Mouse (Mus musculus): ENCODE measurements around the gene Gtpbp1. TPM values are rescaled to one million over a fixed set of nuclear protein-coding genes. Genes with fewer than 3 reads are reported as not detected.

Gene Gtpbp1
- polyA plus RNA-seq, 1 experiment from 2014 or later: 44.0 TPM

Other genes with a start within 250 kb of the Gtpbp1 start
- 178 and 216 TPM in 2 replicates for gene Csnk1e, start 235.3 kb upstream of the Gtpbp1 start, polyA plus RNA-seq (2015; fragmentation: Nextera tagmentation; extraction: Ambion mirVana)
- gene Kcnj4, start 185.6 kb upstream of the Gtpbp1 start, polyA plus RNA-seq (2015; fragmentation: Nextera tagmentation; extraction: Ambion mirVana): not detected in 2 replicates
- gene Kdelr3, start 174.4 kb upstream of the Gtpbp1 start, polyA plus RNA-seq (2015; fragmentation: Nextera tagmentation; extraction: Ambion mirVana): 18.5 and 23.9 TPM in 2 replicates
- gene Ddx17, start 144.1 kb upstream of the Gtpbp1 start, polyA plus RNA-seq (2015; fragmentation: Nextera tagmentation; extraction: Ambion mirVana): 47.9 and 49.6 TPM in 2 replicates
- gene Dmc1, start 85.7 kb upstream of the Gtpbp1 start, polyA plus RNA-seq (2015; fragmentation: Nextera tagmentation; extraction: Ambion mirVana): 1.0 and 1.8 TPM in 2 replicates
- 3.0 and 3.7 TPM in 2 replicates for gene Fam227a, start 31.9 kb upstream of the Gtpbp1 start, polyA plus RNA-seq (2015; fragmentation: Nextera tagmentation; extraction: Ambion mirVana)
- gene Cby1, start 31.6 kb upstream of the Gtpbp1 start, polyA plus RNA-seq (2015; fragmentation: Nextera tagmentation; extraction: Ambion mirVana): 85.0 and 94.6 TPM in 2 replicates
- gene Tomm22, start 20.0 kb upstream of the Gtpbp1 start, polyA plus RNA-seq (2015; fragmentation: Nextera tagmentation; extraction: Ambion mirVana): 231 and 246 TPM in 2 replicates
- 20.6 and 21.8 TPM in 2 replicates for gene Josd1, start 2.9 kb upstream of the Gtpbp1 start, polyA plus RNA-seq (2015; fragmentation: Nextera tagmentation; extraction: Ambion mirVana)
- 5.5 and 6.2 TPM in 2 replicates for gene Sun2, start 51.7 kb downstream of the Gtpbp1 start, polyA plus RNA-seq (2015; fragmentation: Nextera tagmentation; extraction: Ambion mirVana)
- gene Dnal4, start 87.0 kb downstream of the Gtpbp1 start, polyA plus RNA-seq (2015; fragmentation: Nextera tagmentation; extraction: Ambion mirVana): 58.4 and 63.7 TPM in 2 replicates
- gene Nptxr, start 113.9 kb downstream of the Gtpbp1 start, polyA plus RNA-seq (2015; fragmentation: Nextera tagmentation; extraction: Ambion mirVana): 39.9 and 49.0 TPM in 2 replicates
- gene Npcd, start 143.4 kb downstream of the Gtpbp1 start, polyA plus RNA-seq (2015; fragmentation: Nextera tagmentation; extraction: Ambion mirVana): 0.42 and 0.72 TPM in 2 replicates
- 53.1 and 64.3 TPM in 2 replicates for gene Cbx6, start 143.8 kb downstream of the Gtpbp1 start, polyA plus RNA-seq (2015; fragmentation: Nextera tagmentation; extraction: Ambion mirVana)
- 4.8 and 44.4 TPM in 2 replicates for gene Apobec3, start 200.8 kb downstream of the Gtpbp1 start, polyA plus RNA-seq (2015; fragmentation: Nextera tagmentation; extraction: Ambion mirVana)